Mouse (Mus musculus) intestine, embryonic 16.5 days (tissue): ENCODE data around the gene Ccdc8. TPM values are rescaled to one million over a fixed set of nuclear protein-coding genes. Genes with fewer than 3 reads are reported as not detected.

Source experiments
- ATAC-seq: fragments of 200-750 bp; cut with Nextera tagmentation; 2 replicates; pipeline ENCODE4 v1.8.0; 2017; ENCODE audit warnings: moderate TSS enrichment, moderate library complexity
- H3K27ac ChIP-seq: fragments of 300-500 bp; sonication (generic); 2 replicates; pipeline ENCODE4 v1.5.1; 2014; ENCODE audit warnings: mild to moderate bottlenecking, low read length
- H3K27me3 ChIP-seq: fragments of 300-500 bp; sonication (generic); replicated peaks from 2 replicates; pipeline ENCODE4 v1.6.1; 2014; ENCODE audit warnings: low read length, control low read depth, mixed read lengths; ENCODE audit not compliant: control insufficient read depth, insufficient read depth
- H3K36me3 ChIP-seq: fragments of 300-500 bp; sonication (generic); 2 replicates; pipeline ENCODE4 v1.6.1; 2014; ENCODE audit warnings: low read length, control low read depth; ENCODE audit not compliant: control insufficient read depth, insufficient read depth
- H3K4me1 ChIP-seq: fragments of 300-500 bp; sonication (generic); 2 replicates; pipeline ENCODE4 v1.6.1; 2014; ENCODE audit warnings: low read length, control low read depth, mixed read lengths; ENCODE audit not compliant: control insufficient read depth, insufficient read depth
- H3K4me2 ChIP-seq: fragments of 300-500 bp; sonication (generic); 2 replicates; pipeline ENCODE4 v1.6.1; 2014; ENCODE audit warnings: low read depth, low read length, control low read depth
- H3K4me3 ChIP-seq: fragments of 300-500 bp; sonication (generic); 2 replicates; pipeline ENCODE4 v1.5.1; 2014; ENCODE audit warnings: mild to moderate bottlenecking, low read length
- H3K9ac ChIP-seq: fragments of 300-500 bp; sonication (generic); 2 replicates; pipeline ENCODE4 v1.6.1; 2014; ENCODE audit warnings: low read depth, low read length
- H3K9me3 ChIP-seq: fragments of 300-500 bp; sonication (generic); 2 replicates; pipeline ENCODE4 v1.6.1; 2016; ENCODE audit warnings: low read length, control low read depth; ENCODE audit not compliant: control insufficient read depth
- WGBS: fragments of 180-500 bp; shearing (Covaris S2); extraction: QIAGEN DNeasy Blood & Tissue Kit; methylation state at CpG from one replicate; pipeline ENCODE4 v1.1.7; 2014; 5-methylcytosine and 5-hydroxymethylcytosine counted together
- polyA plus RNA-seq: library from polyadenylated mRNA; unstranded; fragments of >200 nt; fragmentation: Nextera tagmentation; extraction: Ambion mirVana; gene quantifications from 2 replicates; pipeline ENCODE4 v1.2.1, GENCODE M21; 2015

Gene Ccdc8
- 32.6 and 35.6 TPM in 2 replicates for polyA plus RNA-seq

DNA sequence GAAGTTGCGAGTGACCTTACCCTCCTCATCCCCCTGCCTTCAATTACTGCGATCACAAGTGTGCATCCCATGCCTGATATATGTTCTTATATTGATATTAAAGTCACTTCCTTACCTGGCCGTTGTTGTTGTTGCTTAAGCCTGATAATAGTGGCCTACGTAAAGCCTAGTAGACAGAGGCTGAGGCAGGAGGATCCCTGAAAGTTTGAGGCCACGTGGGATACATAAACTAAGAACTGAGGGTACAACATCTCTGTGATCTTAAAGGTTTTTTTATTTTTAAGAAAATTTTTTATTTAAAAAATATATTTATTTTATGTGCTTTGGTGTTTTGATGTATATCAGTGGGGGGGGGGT lies at the start of gene Ccdc8:
Gene Ccdc8, plus strand, starts transcription at position 258 of the 357 bp plus-strand sequence.
- Histone ChIP-seq H3K36me3 (peaks cover 2% of the 10 kb centered on the region; the same call in 1 of the 2 replicates), H3K9ac (peak within 1 kb of the TSS; percentile 85), H3K4me3 (peak within 1 kb of the TSS; percentile 74), H3K27ac (peak within 1 kb of the TSS; percentile 94), H3K4me2 (peak within 1 kb of the TSS; percentile 84), H3K4me1 (peaks cover 51% of the 10 kb centered on the region), H3K9me3 (no peaks in the 10 kb centered on the region), H3K27me3 (no peaks in the 10 kb centered on the region)
- no peak for ATAC-seq
- WGBS, result 92% methylated on average over 5 of the region's 5 CpGs

- Histone ChIP-seq H3K27ac (no peak overlapping the region), H3K36me3 (no peaks in the 10 kb centered on the region), H3K27me3 (peaks cover 30% of the 10 kb centered on the region), H3K4me3 (no peak overlapping the region), H3K9me3 (no peaks in the 10 kb centered on the region), H3K4me1 (peaks cover 40% of the 10 kb centered on the region), H3K9ac (no peak overlapping the region), H3K4me2 (no peak overlapping the region)
- no peak for ATAC-seq
- 48% methylated on average over 4 of the region's 4 CpGs for WGBS
Observed at GRCm38 (mm10) chr7:16942861-16943260, 49.6 kb upstream of the Ccdc8 start.

DNA sequence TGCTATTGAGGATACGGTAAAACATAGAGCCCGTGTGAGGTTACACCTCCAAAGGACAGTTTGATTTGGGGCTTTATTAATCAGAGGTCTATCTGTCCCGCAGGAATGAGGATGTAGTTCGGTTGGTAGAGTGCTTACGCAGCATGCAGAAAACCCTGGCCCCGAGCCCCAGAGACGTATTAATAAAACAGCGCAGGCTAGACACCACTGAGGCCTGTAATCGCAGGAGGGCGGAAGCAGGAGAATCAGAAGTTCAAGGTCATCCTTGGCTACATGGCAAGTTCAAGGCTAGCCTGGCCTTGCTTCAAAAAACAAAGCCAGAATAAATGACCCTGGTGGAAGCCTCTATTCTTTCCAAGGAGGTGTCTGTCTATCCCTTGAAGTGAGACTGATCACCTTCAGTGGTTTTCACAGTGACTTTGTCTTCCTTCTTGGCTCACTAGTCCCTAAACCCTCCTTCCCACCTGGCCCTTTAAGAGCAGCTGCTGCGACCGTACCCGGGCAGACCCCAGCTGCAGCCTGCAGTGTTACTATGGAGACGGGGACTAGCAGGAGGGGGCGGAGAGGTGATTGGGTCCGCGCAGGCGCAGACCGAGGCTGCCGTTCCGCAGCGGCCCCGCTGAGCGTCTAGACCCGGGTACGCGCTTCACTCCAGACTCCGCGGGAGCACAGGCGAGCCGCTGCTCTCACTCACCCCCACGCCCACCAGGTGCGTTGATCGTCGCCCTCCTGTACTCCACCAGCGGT lies 48.3 kb upstream of the Ccdc8 start, which contains the start of gene Pnmal2:
Gene Pnmal2, plus strand, starts transcription at position 622 of the 747 bp plus-strand sequence.
- Histone ChIP-seq H3K27me3 (peaks cover 32% of the 10 kb centered on the region), H3K4me3 (peak within 1 kb of the TSS; percentile 63), H3K27ac (peak within 1 kb of the TSS; percentile 52), H3K4me2 (peak within 1 kb of the TSS; percentile 93), H3K9ac (peak within 1 kb of the TSS; percentile 79), H3K9me3 (no peaks in the 10 kb centered on the region), H3K36me3 (no peaks in the 10 kb centered on the region), H3K4me1 (peaks cover 47% of the 10 kb centered on the region)
- 14% methylated on average over 36 of the region's 36 CpGs for WGBS
- ATAC-seq, result peak; percentile 77

- 4% methylated on average over 22 of the region's 22 CpGs for WGBS
- Histone ChIP-seq H3K9me3 (no peaks in the 10 kb centered on the region), H3K36me3 (no peaks in the 10 kb centered on the region), H3K4me3 (peak overlapping the region; percentile 63), H3K27ac (peak overlapping the region; percentile 52), H3K4me1 (peaks cover 49% of the 10 kb centered on the region), H3K9ac (peak overlapping the region; percentile 79), H3K27me3 (peaks cover 34% of the 10 kb centered on the region), H3K4me2 (peak overlapping the region; percentile 93)
- no peak; the same call in 1 of the 2 replicates for ATAC-seq
Observed at GRCm38 (mm10) chr7:16944808-16945315, 47.6 kb upstream of the Ccdc8 start.

DNA sequence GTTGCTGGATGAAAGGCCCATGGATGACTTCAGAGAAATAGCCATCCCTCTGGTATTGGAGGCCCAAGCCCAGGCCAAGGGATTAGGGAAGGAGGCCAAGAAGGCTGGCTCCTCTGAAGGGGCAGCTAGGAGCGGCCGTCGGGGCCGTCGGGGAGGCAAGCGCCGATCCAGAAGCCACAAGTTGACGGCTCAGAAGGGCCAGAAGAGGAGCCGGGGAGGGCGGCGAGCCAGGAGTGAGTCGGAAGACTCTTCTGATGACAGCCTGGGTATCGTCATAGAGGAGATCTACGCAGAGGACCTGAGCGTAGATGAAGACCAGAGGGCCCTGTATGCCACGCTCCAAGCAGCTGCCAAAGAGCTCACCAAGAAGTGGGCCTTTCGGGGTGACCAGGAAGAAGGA lies 47.1 kb upstream of the Ccdc8 start:
- no peaks in the 10 kb centered on the region for H3K9me3 ChIP-seq
- peaks cover 34% of the 10 kb centered on the region for H3K27me3 ChIP-seq
- no peaks in the 10 kb centered on the region for H3K36me3 ChIP-seq
- H3K9ac ChIP-seq, result peak overlapping the region; percentile 79
- peak overlapping the region; percentile 63 for H3K4me3 ChIP-seq
- peaks cover 50% of the 10 kb centered on the region for H3K4me1 ChIP-seq
- ATAC-seq, result no peak
- no peak overlapping the region for H3K27ac ChIP-seq
- H3K4me2 ChIP-seq, result peak overlapping the region; percentile 93
- 32% methylated on average over 17 of the region's 17 CpGs for WGBS

DNA sequence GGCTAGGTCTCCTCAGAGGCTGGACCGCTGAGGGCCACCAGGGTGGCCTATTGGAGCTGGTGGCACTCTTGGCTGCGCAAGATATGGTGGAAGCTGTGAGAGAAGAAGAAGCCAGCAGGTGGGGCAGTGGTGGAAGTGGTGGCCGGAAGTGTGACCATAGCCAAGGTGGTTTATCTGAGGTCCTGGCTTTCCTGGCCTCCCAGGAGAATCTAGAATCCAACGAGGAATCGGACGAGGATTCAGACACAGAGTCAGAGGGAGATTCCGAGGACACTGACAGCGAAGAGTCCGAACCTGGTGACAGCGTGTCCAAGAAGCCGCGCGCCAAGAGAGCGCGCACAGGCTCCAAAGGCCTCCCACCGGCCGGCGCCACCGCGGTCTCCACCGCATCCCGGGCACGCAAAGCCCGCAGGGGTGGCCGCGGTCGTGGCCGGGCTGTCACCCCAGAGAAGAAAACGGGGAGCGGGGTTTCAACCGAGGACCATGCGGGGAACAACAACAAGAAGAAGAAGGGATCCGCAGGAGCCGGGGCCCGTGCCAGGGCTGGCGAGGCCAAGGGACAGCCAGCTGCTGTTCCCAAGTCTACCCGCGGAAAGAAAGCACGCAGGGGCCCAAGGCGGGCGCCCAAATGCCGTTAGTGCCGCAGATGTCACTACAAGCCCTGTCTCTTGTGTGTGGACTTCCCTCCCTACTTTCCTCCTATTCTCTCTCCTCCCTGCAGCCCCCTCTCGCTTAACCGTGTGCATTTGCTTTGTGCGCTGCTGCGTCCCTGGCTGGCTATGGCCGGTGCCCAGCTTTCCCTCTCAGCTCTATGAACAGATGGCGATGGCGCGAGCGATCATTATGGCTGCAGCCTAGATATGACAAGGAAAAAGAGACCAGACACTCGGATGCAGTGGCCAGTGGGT lies 45.8 kb upstream of the Ccdc8 start:
- WGBS, result 8% methylated on average over 52 of the region's 53 CpGs
- Histone ChIP-seq H3K4me2 (peak overlapping the region; percentile 72), H3K27ac (0 out of 2 replicates have a peak overlapping the region, but pooled peaks have one; percentile 20), H3K36me3 (no peaks in the 10 kb centered on the region), H3K9me3 (no peaks in the 10 kb centered on the region), H3K9ac (peak overlapping the region; percentile 64), H3K4me1 (peaks cover 50% of the 10 kb centered on the region), H3K27me3 (peaks cover 34% of the 10 kb centered on the region), H3K4me3 (peak overlapping the region; percentile 44)
- no peak for ATAC-seq

- WGBS, result 26% methylated on average over 22 of the region's 22 CpGs
- ATAC-seq, result no peak
- Histone ChIP-seq H3K27ac (peak overlapping the region; percentile 34; the same call in 1 of the 2 replicates), H3K4me2 (peak overlapping the region; percentile 72), H3K9me3 (no peaks in the 10 kb centered on the region), H3K9ac (peak overlapping the region; percentile 64), H3K4me1 (peaks cover 50% of the 10 kb centered on the region), H3K4me3 (peak overlapping the region; percentile 44), H3K27me3 (peaks cover 34% of the 10 kb centered on the region), H3K36me3 (no peaks in the 10 kb centered on the region)
Observed at GRCm38 (mm10) chr7:16947349-16947895, 45.1 kb upstream of the Ccdc8 start.

- ATAC-seq, result peak; percentile 37
- Histone ChIP-seq H3K4me1 (peaks cover 50% of the 10 kb centered on the region), H3K36me3 (no peaks in the 10 kb centered on the region), H3K4me2 (peak overlapping the region; percentile 72), H3K27ac (peak overlapping the region; percentile 34), H3K27me3 (peaks cover 34% of the 10 kb centered on the region), H3K4me3 (no peak overlapping the region), H3K9ac (peak overlapping the region; percentile 3; the same call in 1 of the 2 replicates), H3K9me3 (no peaks in the 10 kb centered on the region)
- WGBS, result 9% methylated on average over 4 of the region's 4 CpGs
Observed at GRCm38 (mm10) chr7:16947959-16948361, 44.5 kb upstream of the Ccdc8 start.
